Mouse (Mus musculus): ENCODE measurements at regions not wholly inside any gene's neighbourhood (a gene's known extent, or its start where the extent isn't known, plus 50 kb on each side); places are given as distances from the start of the nearest gene placed in this dataset.

DNA sequence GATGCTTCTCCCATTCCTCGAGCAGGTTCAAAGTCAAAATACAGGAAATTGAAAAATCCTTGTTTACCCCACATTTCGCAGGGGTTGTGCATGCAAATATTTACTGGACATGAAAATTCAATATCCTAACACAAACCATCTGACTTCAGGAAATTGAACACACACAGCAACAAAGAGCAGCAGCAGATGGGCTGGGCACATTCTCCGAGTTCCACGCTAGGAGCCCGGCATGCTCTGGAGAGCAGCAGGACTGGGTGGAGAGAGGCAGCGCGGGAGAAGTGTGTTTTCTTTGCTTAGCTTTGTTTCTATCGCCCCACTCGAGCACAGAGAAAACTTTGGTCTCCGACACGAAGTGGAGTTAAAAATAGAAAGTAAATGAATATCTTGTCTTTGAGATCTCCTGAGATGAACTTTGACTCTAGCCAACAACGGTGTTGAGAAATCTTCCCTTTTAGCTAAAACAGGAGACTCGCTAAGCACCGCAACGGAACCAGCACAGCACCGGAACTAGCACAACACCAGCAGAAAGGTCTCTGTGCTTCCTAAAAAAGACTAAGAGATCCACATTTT is 71.4 kb downstream of the Actbl2 start:
- TF ChIP-seq POLR2A (IDR thresholded peaks at IDR 0.05; ENCODE audit: low read depth, low read length) = no peak
- no peak for TF ChIP-seq CTCF (conservative IDR thresholded peaks at IDR 0.05; ENCODE audit: insufficient read depth, insufficient read length, low read depth, low read length)
